Mouse (Mus musculus) kidney, postnatal 0 days (tissue): Measurements from ENCODE around the gene Pola2. TPM values are rescaled to one million over a fixed set of nuclear protein-coding genes. Genes with fewer than 3 reads are reported as not detected.

Experiments used
- ATAC-seq: fragments of 200-750 bp; cut with Nextera tagmentation; replicated peaks from 2 replicates; pipeline ENCODE4 v1.8.0; 2017; ENCODE audit warnings: low read depth, moderate number of reproducible peaks, moderate TSS enrichment, moderate library complexity; ENCODE audit not compliant: low FRiP score
- DNase-seq: peaks from one replicate; pipeline ENCODE4 v3.0.0-alpha.2; 2016; ENCODE audit warnings: low spot score
- H3K27ac ChIP-seq: fragments of 300-500 bp; sonication (generic); 2 replicates; pipeline ENCODE4 v1.5.1; 2014; ENCODE audit warnings: mild to moderate bottlenecking
- H3K27me3 ChIP-seq: fragments of 300-500 bp; sonication (generic); 2 replicates; pipeline ENCODE4 v1.6.1; 2014; ENCODE audit warnings: low read length, mixed read lengths; ENCODE audit not compliant: insufficient read depth
- H3K36me3 ChIP-seq: fragments of 300-500 bp; sonication (generic); 2 replicates; pipeline ENCODE4 v1.6.1; 2014; ENCODE audit warnings: low read length, mixed read lengths; ENCODE audit not compliant: insufficient read depth
- H3K4me1 ChIP-seq: fragments of 300-500 bp; sonication (generic); replicated peaks from 2 replicates; pipeline ENCODE4 v1.6.1; 2014; ENCODE audit warnings: antibody characterized with exemption, low read length, mixed read lengths; ENCODE audit not compliant: insufficient read depth
- H3K4me2 ChIP-seq: fragments of 300-500 bp; sonication (generic); 2 replicates; pipeline ENCODE4 v1.6.1; 2014; ENCODE audit warnings: mild to moderate bottlenecking, low read length, moderate library complexity, mixed read lengths
- H3K4me3 ChIP-seq: fragments of 300-500 bp; sonication (generic); replicated peaks from 2 replicates; pipeline ENCODE4 v1.5.1; 2014; ENCODE audit warnings: low read depth, low read length
- H3K9ac ChIP-seq: fragments of 300-500 bp; sonication (generic); 2 replicates; pipeline ENCODE4 v1.6.1; 2014; ENCODE audit warnings: low read depth, low read length
- H3K9me3 ChIP-seq: fragments of 300-500 bp; sonication (generic); replicated peaks from 2 replicates; pipeline ENCODE4 v1.6.1; 2016; ENCODE audit warnings: low read length, inconsistent platforms, mixed read lengths
- CTCF ChIP-seq: IDR thresholded peaks from 2 replicates; pipeline ENCODE4 v1.5.1; 2016; ENCODE audit warnings: antibody characterized with exemption, low read depth, mild to moderate bottlenecking, moderate library complexity
- WGBS: fragments of 180-500 bp; shearing (Covaris S2); extraction: QIAGEN DNeasy Blood & Tissue Kit; methylation state at CpG from one replicate; pipeline ENCODE4 v1.1.7; 2014; 5-methylcytosine and 5-hydroxymethylcytosine counted together
- polyA plus RNA-seq: library from polyadenylated mRNA; unstranded; fragments of >200 nt; fragmentation: Nextera tagmentation; extraction: Ambion mirVana; gene quantifications from 2 replicates; pipeline ENCODE4 v1.2.1, GENCODE M21; 2015

The Pola2 gene
- polyA plus RNA-seq, 1 experiment from 2014 or later = 39.8 TPM

DNA sequence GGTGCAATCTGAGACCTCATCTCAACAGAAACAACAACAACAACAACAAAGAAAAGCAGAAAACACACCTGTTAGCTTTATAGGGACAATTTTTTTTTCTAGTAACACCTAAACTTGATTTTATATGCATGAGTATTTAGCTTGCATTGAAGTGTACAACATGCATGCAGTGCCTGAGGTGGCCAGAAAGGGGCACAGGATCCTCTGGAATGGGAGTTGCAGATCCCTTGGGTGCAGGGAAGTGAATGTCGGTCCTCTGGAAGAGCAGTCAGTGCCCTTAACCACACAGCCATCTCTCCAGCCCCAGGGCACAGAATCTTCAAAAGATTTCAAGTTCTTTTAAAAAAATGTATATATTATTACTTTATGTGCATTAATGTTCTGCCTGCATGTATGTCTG, 1.4 kb downstream of the Pola2 start:
- no peak overlapping the region for H3K27ac ChIP-seq
- WGBS = 10% methylated on average over 1 of the region's 1 CpGs
- no peaks in the 10 kb centered on the region for H3K27me3 ChIP-seq
- H3K4me1 ChIP-seq = peaks cover 6% of the 10 kb centered on the region; the same call in 1 of the 2 replicates
- H3K9me3 ChIP-seq = no peaks in the 10 kb centered on the region
- H3K4me3 ChIP-seq = no peak overlapping the region
- H3K4me2 ChIP-seq = peak overlapping the region; percentile 89
- peaks cover 6% of the 10 kb centered on the region; the same call in 1 of the 2 replicates for H3K36me3 ChIP-seq
- DNase-seq = peak; percentile 27
- no peak overlapping the region for H3K9ac ChIP-seq
- peak; percentile 45 for TF ChIP-seq CTCF
- ATAC-seq = no peak

DNA sequence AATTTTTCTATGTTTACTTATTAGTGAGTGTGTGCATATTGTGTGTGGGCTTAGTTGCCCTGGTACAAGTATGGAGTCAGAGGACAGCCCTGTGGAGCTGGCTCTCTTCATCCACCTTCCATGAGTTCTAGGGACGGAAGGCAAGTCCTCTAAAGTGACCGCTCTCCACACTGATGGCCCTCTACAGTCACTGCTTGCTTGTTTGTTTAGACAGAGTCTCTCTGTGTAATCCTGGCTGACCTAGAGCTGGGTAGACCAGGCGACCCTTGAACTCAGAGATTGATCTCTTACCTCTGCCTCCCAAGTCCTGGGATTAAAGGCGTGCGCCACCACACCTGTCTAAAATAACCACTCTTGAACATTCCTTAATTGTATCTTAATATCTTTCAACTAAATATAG, 6.6 kb downstream of the Pola2 start:
- H3K4me1 ChIP-seq = peaks cover 30% of the 10 kb centered on the region
- peaks cover 6% of the 10 kb centered on the region; the same call in 1 of the 2 replicates for H3K36me3 ChIP-seq
- H3K4me2 ChIP-seq = no peak overlapping the region
- no peak for TF ChIP-seq CTCF
- no peaks in the 10 kb centered on the region for H3K27me3 ChIP-seq
- H3K27ac ChIP-seq = no peak overlapping the region
- ATAC-seq (no peak), DNase-seq (no peak)
- H3K9me3 ChIP-seq = no peaks in the 10 kb centered on the region
- no peak overlapping the region for H3K4me3 ChIP-seq
- no peak overlapping the region for H3K9ac ChIP-seq
- 88% methylated on average over 5 of the region's 5 CpGs for WGBS

DNA sequence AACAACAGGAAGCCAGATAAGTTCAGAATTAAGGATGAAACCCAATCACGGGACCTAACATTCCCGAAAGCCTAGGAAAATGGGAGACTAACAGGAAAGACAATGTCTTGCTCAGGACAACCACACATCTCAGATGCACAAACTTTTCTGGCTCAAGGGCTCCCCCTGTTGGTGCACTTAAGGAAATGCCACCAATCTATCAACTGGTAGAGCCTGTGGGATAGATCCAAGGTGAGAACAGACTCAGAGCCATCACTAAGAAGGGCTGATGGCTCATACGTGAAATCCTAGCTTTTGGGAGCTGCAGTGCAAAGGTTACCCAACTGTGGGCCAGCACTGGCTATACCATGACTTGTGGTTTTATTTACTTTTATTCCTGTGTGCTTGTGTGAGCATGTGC, 7.3 kb downstream of the Pola2 start:
- no peak; the same call in 1 of the 2 replicates for ATAC-seq
- no peak overlapping the region for H3K4me3 ChIP-seq
- WGBS = 13% methylated on average over 3 of the region's 3 CpGs
- DNase-seq = peak; percentile 91
- H3K27ac ChIP-seq = no peak overlapping the region
- no peaks in the 10 kb centered on the region for H3K27me3 ChIP-seq
- H3K4me1 ChIP-seq = peaks cover 35% of the 10 kb centered on the region
- H3K36me3 ChIP-seq = peaks cover 7% of the 10 kb centered on the region; the same call in 1 of the 2 replicates
- peak; percentile 97 for TF ChIP-seq CTCF
- no peak overlapping the region for H3K4me2 ChIP-seq
- H3K9me3 ChIP-seq = no peaks in the 10 kb centered on the region
- H3K9ac ChIP-seq = no peak overlapping the region

DNA sequence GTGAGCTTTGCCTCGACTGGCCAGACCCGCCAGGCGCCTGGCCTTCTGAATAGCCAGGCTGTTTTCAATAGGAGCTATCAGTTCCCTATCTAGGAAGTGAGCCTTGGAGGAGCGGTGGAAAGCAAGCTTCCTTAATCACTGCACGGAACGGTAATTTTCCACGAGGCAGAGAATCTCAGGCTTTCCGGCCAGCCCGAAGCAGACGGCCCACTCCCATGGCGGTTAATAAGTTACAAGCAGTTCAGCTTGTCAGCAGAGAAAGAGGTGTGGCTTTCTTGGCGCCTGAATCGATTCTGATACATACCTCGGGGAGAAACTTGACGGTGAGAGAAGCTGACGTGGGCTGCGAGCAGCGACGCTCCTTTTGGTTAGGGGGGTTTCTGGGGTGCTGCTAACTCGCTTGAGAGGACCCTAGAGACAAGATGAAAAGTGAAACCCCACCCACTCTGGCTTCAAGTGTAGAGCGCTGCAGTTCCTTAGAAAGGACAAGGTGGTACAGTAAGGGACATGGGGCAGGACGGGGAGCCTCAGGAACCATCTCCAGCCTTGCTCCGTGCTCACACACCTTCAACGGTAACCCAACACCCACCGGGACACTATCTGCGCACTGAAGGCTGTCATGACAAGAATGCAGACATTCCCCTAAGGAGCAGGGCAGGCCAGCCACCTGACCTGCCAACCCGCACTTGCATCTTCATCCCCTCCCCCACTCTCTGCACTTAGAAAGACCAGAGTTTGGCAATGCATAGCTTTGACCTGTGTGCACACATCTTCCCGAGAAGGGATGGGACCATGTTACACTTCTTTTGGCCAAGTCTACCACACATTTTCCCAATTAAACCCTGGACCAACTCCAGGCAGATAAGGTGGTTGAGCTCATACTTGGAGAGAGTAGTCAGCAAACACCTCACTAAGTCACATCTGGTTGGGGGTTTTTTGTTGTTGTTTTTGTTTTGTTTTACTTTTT, 8.0 kb downstream of the Pola2 start:
- ATAC-seq (peak; percentile 16; the same call in 1 of the 2 replicates), DNase-seq (peak; percentile 83)
- WGBS = 45% methylated on average over 28 of the region's 28 CpGs
- Histone ChIP-seq H3K36me3 (peaks cover 10% of the 10 kb centered on the region; the same call in 1 of the 2 replicates), H3K4me3 (0 out of 2 replicates have a peak overlapping the region, but pooled peaks have one; percentile 18), H3K27me3 (no peaks in the 10 kb centered on the region), H3K9me3 (no peaks in the 10 kb centered on the region), H3K9ac (no peak overlapping the region), H3K4me2 (peak overlapping the region; percentile 48), H3K27ac (peak overlapping the region; percentile 72), H3K4me1 (peaks cover 39% of the 10 kb centered on the region)
- no peak for TF ChIP-seq CTCF

DNA sequence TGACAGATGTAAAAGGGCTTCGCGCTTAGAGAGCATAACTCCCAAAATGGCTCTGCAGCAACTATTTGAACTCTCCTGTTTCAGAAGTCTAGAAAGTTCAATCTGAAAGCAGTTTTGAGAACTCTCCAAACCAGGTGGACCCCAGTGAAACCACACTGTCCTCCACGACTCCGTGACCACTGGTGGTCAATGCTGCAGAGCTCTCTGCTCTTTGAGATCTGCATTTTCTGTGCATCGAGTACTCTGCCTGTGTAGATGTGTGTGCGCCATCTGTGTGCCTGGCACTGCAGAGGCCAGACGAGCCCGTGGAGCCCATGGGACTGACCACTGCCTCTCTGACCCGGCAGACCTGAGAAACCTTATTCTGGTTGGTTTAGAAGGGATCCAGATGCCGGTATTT, 9.1 kb downstream of the Pola2 start:
- 59% methylated on average over 10 of the region's 10 CpGs for WGBS
- H3K4me2 ChIP-seq = no peak overlapping the region
- no peak for ATAC-seq
- H3K9ac ChIP-seq = no peak overlapping the region
- H3K9me3 ChIP-seq = no peaks in the 10 kb centered on the region
- no peak for TF ChIP-seq CTCF
- peaks cover 20% of the 10 kb centered on the region for H3K36me3 ChIP-seq
- DNase-seq = no peak
- H3K27ac ChIP-seq = peak overlapping the region; percentile 72
- H3K4me1 ChIP-seq = peaks cover 39% of the 10 kb centered on the region
- no peaks in the 10 kb centered on the region for H3K27me3 ChIP-seq
- H3K4me3 ChIP-seq = no peak overlapping the region

DNA sequence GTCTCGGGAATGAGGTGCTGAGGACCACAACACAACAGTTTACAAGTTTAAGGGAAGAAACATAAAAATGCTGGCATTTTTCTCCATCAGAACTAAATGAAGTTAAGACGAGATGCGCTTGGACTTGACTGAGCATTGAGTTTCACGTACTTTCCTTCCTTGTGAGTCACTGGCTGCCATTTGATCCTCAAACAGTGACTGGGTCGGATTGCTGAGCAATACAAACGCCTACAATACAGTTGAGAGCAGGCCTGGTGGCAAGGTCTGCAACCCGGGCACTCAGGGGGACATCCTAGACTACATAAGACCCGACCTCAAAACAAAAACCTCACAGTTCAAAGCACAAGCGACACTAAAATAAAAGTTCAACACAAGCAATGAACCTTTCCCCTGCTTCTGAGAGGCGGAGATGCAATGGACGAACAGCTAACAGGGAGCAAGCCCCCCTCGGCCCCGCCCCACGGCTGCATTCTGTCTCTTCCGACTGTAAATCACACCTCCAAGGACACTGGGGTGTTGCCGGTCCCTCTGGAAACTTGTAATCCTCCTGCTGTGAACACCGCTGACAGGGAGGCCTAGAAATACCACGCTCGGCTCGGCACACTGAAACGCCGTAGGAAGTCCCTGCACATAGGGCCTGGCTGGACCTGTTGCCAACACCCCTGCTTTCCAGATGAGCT, 9.8 kb downstream of the Pola2 start:
- ATAC-seq (no peak), DNase-seq (peak; percentile 44)
- peaks cover 17% of the 10 kb centered on the region for H3K36me3 ChIP-seq
- H3K27ac ChIP-seq = peak overlapping the region; percentile 72; the same call in 1 of the 2 replicates
- H3K4me2 ChIP-seq = no peak overlapping the region
- 0 out of 2 replicates have a peak overlapping the region, but pooled peaks have one; percentile 41 for H3K9ac ChIP-seq
- 39% methylated on average over 22 of the region's 22 CpGs for WGBS
- TF ChIP-seq CTCF = no peak
- no peaks in the 10 kb centered on the region for H3K27me3 ChIP-seq
- H3K4me1 ChIP-seq = peaks cover 39% of the 10 kb centered on the region
- no peaks in the 10 kb centered on the region for H3K9me3 ChIP-seq
- no peak overlapping the region for H3K4me3 ChIP-seq
